Mouse (Mus musculus): ENCODE data around the gene Parp3.
"Not testable (repeated sequence)": the region's sequence is repeated elsewhere in the genome, so short reads cannot be mapped to it uniquely, and the experiment has no call there.

Parp3 gene

GRCm38 (mm10) chr9:106476924-106477484, at the start of gene Parp3:
Gene Parp3 (minus strand): TSS chr9:106476949.
- in situ Hi-C loops (cut with MseI, MboI) = no loop called here

GRCm38 (mm10) chr9:106519909-106520308, 43.2 kb upstream of the Parp3 start:
- in situ Hi-C loops (cut with MseI, MboI) = no loop called here

GRCm38 (mm10) chr9:106519433-106519832, 42.7 kb upstream of the Parp3 start:
- in situ Hi-C loops (cut with MseI, MboI) = no loop called here

GRCm38 (mm10) chr9:106514273-106514672, 37.5 kb upstream of the Parp3 start, which contains the start of gene Iqcf5:
Gene Iqcf5 (plus strand): TSS chr9:106514573.
- in situ Hi-C loops (cut with MseI, MboI) = no loop called here

- in situ Hi-C loops (cut with MseI, MboI) = no loop called here
These were observed 36.8 kb upstream of the Parp3 start for GRCm38 (mm10) chr9:106513566-106513965.

GRCm38 (mm10) chr9:106512729-106513450, 36.1 kb upstream of the Parp3 start:
- in situ Hi-C loops (cut with MseI, MboI) = no loop called here

- in situ Hi-C loops (cut with MseI, MboI) = no loop called here
These were observed 32.6 kb upstream of the Parp3 start for GRCm38 (mm10) chr9:106509356-106509755.

GRCm38 (mm10) chr9:106504246-106504645, 27.5 kb upstream of the Parp3 start:
- in situ Hi-C loops (cut with MseI, MboI) = no loop called here

- in situ Hi-C loops (cut with MseI, MboI) = no loop called here
These were observed 25.1 kb upstream of the Parp3 start for GRCm38 (mm10) chr9:106501846-106502245.

GRCm38 (mm10) chr9:106499667-106500066, 22.9 kb upstream of the Parp3 start, which contains the start of gene Iqcf1:
Gene Iqcf1 (plus strand): TSS chr9:106499967.
- in situ Hi-C loops (cut with MseI, MboI) = no loop called here

- in situ Hi-C loops (cut with MseI, MboI) = not testable (repeated sequence)
These were observed 10.9 kb upstream of the Parp3 start for GRCm38 (mm10) chr9:106487602-106488001.

- in situ Hi-C loops (cut with MseI, MboI) = no loop called here
These were observed 8.3 kb upstream of the Parp3 start for GRCm38 (mm10) chr9:106485076-106485475.

GRCm38 (mm10) chr9:106483606-106484005, 6.9 kb upstream of the Parp3 start:
- in situ Hi-C loops (cut with MseI, MboI) = no loop called here

- in situ Hi-C loops (cut with MseI, MboI) = no loop called here
These were observed 6.4 kb upstream of the Parp3 start for GRCm38 (mm10) chr9:106483136-106483535.

- in situ Hi-C loops (cut with MseI, MboI) = no loop called here
These were observed 5.9 kb upstream of the Parp3 start for GRCm38 (mm10) chr9:106482578-106483115.

- in situ Hi-C loops (cut with MseI, MboI) = no loop called here
These were observed 4.9 kb upstream of the Parp3 start for GRCm38 (mm10) chr9:106481676-106482075.

- in situ Hi-C loops (cut with MseI, MboI) = no loop called here
These were observed 4.3 kb upstream of the Parp3 start for GRCm38 (mm10) chr9:106481075-106481474.

GRCm38 (mm10) chr9:106480541-106480940, 3.8 kb upstream of the Parp3 start:
- in situ Hi-C loops (cut with MseI, MboI) = no loop called here

- in situ Hi-C loops (cut with MseI, MboI) = no loop called here
These were observed 1.4 kb upstream of the Parp3 start for GRCm38 (mm10) chr9:106478101-106478500.

- in situ Hi-C loops (cut with MseI, MboI) = no loop called here
These were observed 900 bp upstream of the Parp3 start for GRCm38 (mm10) chr9:106477649-106478048.

GRCm38 (mm10) chr9:106476002-106476923, 486 bp downstream of the Parp3 start:
- in situ Hi-C loops (cut with MseI, MboI) = no loop called here

- in situ Hi-C loops (cut with MseI, MboI) = no loop called here
These were observed 1.1 kb downstream of the Parp3 start, which contains the start of gene Rrp9 for GRCm38 (mm10) chr9:106475663-106476001. Gene Rrp9 (plus strand): TSS chr9:106475963.

Measured in mouse trophoblast stem cell (cell line).